Mouse (Mus musculus) megakaryocyte, embryonic 14.5 days (primary cell): ENCODE measurements at regions not wholly inside any gene's neighbourhood (a gene's known extent, or its start where the extent isn't known, plus 50 kb on each side); places are given as distances from the start of the nearest gene placed in this dataset.

Experiments
- FLI1 ChIP-seq: IDR thresholded peaks from 2 replicates; pipeline ENCODE4 v1.6.1; 2012; ENCODE audit warnings: low read length, inconsistent platforms, mixed read lengths
- GATA1 ChIP-seq: IDR thresholded peaks from 3 replicates; pipeline ENCODE4 v1.6.1; 2012; ENCODE audit warnings: mixed read lengths, low read length, inconsistent platforms, borderline replicate concordance

- TF ChIP-seq FLI1 (no peak), GATA1 (no peak)
These were observed 343.1 kb upstream of the Pitrm1 start for GRCm38 (mm10) chr13:6204801-6205200.
